Mouse (Mus musculus) megakaryocyte, embryonic 14.5 days (primary cell): ENCODE measurements around the gene Mrpl4.

ENCODE experiments used
- FLI1 ChIP-seq: IDR thresholded peaks from 2 replicates; pipeline ENCODE4 v1.6.1; 2012; ENCODE audit warnings: low read length, inconsistent platforms, mixed read lengths
- GATA1 ChIP-seq: IDR thresholded peaks from 3 replicates; pipeline ENCODE4 v1.6.1; 2012; ENCODE audit warnings: mixed read lengths, low read length, inconsistent platforms, borderline replicate concordance

GRCm38 (mm10) chr9:21030055-21030600 lies 27.6 kb downstream of the Mrpl4 start:
- TF ChIP-seq GATA1 (no peak), FLI1 (no peak)
